Mouse (Mus musculus): ENCODE measurements around the gene Lst1. TPM values are rescaled to one million over a fixed set of nuclear protein-coding genes. Genes with fewer than 3 reads are reported as not detected.
A peak's percentile ranks its signal among the peaks of the same experiment; 100 is the strongest.

The Lst1 gene
- polyA plus RNA-seq, 1 experiment from 2014 or later: 12.9 TPM

GRCm38 (mm10) chr17:35164218-35164567 lies 24.0 kb downstream of the Lst1 start:
- Histone ChIP-seq H3K36me3 (ENCODE audit: control insufficient read depth, insufficient read depth) (peaks cover 31% of the 10 kb centered on the region), H3K4me1 (replicated peaks; ENCODE audit: control insufficient read depth, insufficient read depth, low read length) (peaks cover 4% of the 10 kb centered on the region; the same call in 1 of the 2 replicates), H3K27ac (ENCODE audit: low read depth, low read length) (peak overlapping the region; percentile 96), H3K27me3 (replicated peaks; ENCODE audit: control insufficient read depth, insufficient read depth, low read length) (no peaks in the 10 kb centered on the region), H3K9me3 (ENCODE audit: control insufficient read depth) (no peaks in the 10 kb centered on the region), H3K4me3 (ENCODE audit: low read depth, low read length) (peak overlapping the region; percentile 94), H3K4me2 (replicated peaks; ENCODE audit: low read depth) (peak overlapping the region; percentile 82), H3K9ac (ENCODE audit: low read depth, low read length) (peak overlapping the region; percentile 98)
- WGBS: 1% methylated on average over 24 of the region's 28 CpGs
- ATAC-seq: no peak
- no peak for TF ChIP-seq CTCF (IDR thresholded peaks at IDR 0.05; ENCODE audit: low read depth)

GRCm38 (mm10) chr17:35163326-35164081 lies 24.7 kb downstream of the Lst1 start:
- ATAC-seq: no peak
- Histone ChIP-seq H3K9ac (ENCODE audit: low read depth, low read length) (peak overlapping the region; percentile 98), H3K4me1 (replicated peaks; ENCODE audit: control insufficient read depth, insufficient read depth, low read length) (peaks cover 4% of the 10 kb centered on the region; the same call in 1 of the 2 replicates), H3K4me3 (ENCODE audit: low read depth, low read length) (peak overlapping the region; percentile 94), H3K36me3 (ENCODE audit: control insufficient read depth, insufficient read depth) (peaks cover 38% of the 10 kb centered on the region), H3K27ac (ENCODE audit: low read depth, low read length) (peak overlapping the region; percentile 96), H3K4me2 (replicated peaks; ENCODE audit: low read depth) (peak overlapping the region; percentile 82), H3K27me3 (replicated peaks; ENCODE audit: control insufficient read depth, insufficient read depth, low read length) (no peaks in the 10 kb centered on the region), H3K9me3 (ENCODE audit: control insufficient read depth) (no peaks in the 10 kb centered on the region)
- no peak for TF ChIP-seq CTCF (IDR thresholded peaks at IDR 0.05; ENCODE audit: low read depth)
- WGBS: 5% methylated on average over 8 of the region's 8 CpGs

- Histone ChIP-seq H3K9ac (ENCODE audit: low read depth, low read length) (peak overlapping the region; percentile 98), H3K27me3 (replicated peaks; ENCODE audit: control insufficient read depth, insufficient read depth, low read length) (no peaks in the 10 kb centered on the region), H3K4me1 (replicated peaks; ENCODE audit: control insufficient read depth, insufficient read depth, low read length) (peaks cover 4% of the 10 kb centered on the region; the same call in 1 of the 2 replicates), H3K36me3 (ENCODE audit: control insufficient read depth, insufficient read depth) (peaks cover 45% of the 10 kb centered on the region), H3K27ac (ENCODE audit: low read depth, low read length) (no peak overlapping the region), H3K9me3 (ENCODE audit: control insufficient read depth) (no peaks in the 10 kb centered on the region), H3K4me2 (replicated peaks; ENCODE audit: low read depth) (peak overlapping the region; percentile 82), H3K4me3 (ENCODE audit: low read depth, low read length) (peak overlapping the region; percentile 94)
- 11% methylated on average over 12 of the region's 12 CpGs for WGBS
- no peak for ATAC-seq
- TF ChIP-seq CTCF (IDR thresholded peaks at IDR 0.05; ENCODE audit: low read depth): no peak
These were observed 25.5 kb downstream of the Lst1 start for GRCm38 (mm10) chr17:35162730-35163129.

- Histone ChIP-seq H3K4me1 (replicated peaks; ENCODE audit: control insufficient read depth, insufficient read depth, low read length) (peaks cover 4% of the 10 kb centered on the region; the same call in 1 of the 2 replicates), H3K4me2 (replicated peaks; ENCODE audit: low read depth) (peak overlapping the region; percentile 82; the same call in 1 of the 2 replicates), H3K4me3 (ENCODE audit: low read depth, low read length) (peak overlapping the region; percentile 94; the same call in 1 of the 2 replicates), H3K27ac (ENCODE audit: low read depth, low read length) (no peak overlapping the region), H3K9ac (ENCODE audit: low read depth, low read length) (no peak overlapping the region), H3K36me3 (ENCODE audit: control insufficient read depth, insufficient read depth) (peaks cover 51% of the 10 kb centered on the region), H3K27me3 (replicated peaks; ENCODE audit: control insufficient read depth, insufficient read depth, low read length) (no peaks in the 10 kb centered on the region), H3K9me3 (ENCODE audit: control insufficient read depth) (no peaks in the 10 kb centered on the region)
- no peak for TF ChIP-seq CTCF (IDR thresholded peaks at IDR 0.05; ENCODE audit: low read depth)
- WGBS: 66% methylated on average over 14 of the region's 14 CpGs
- no peak for ATAC-seq
These were observed 26.1 kb downstream of the Lst1 start for GRCm38 (mm10) chr17:35162121-35162520.

GRCm38 (mm10) chr17:35161421-35161820 lies 26.8 kb downstream of the Lst1 start:
- Histone ChIP-seq H3K4me2 (replicated peaks; ENCODE audit: low read depth) (no peak overlapping the region), H3K9me3 (ENCODE audit: control insufficient read depth) (no peaks in the 10 kb centered on the region), H3K27ac (ENCODE audit: low read depth, low read length) (no peak overlapping the region), H3K4me1 (replicated peaks; ENCODE audit: control insufficient read depth, insufficient read depth, low read length) (peaks cover 4% of the 10 kb centered on the region; the same call in 1 of the 2 replicates), H3K4me3 (ENCODE audit: low read depth, low read length) (no peak overlapping the region), H3K36me3 (ENCODE audit: control insufficient read depth, insufficient read depth) (peaks cover 58% of the 10 kb centered on the region), H3K9ac (ENCODE audit: low read depth, low read length) (no peak overlapping the region), H3K27me3 (replicated peaks; ENCODE audit: control insufficient read depth, insufficient read depth, low read length) (no peaks in the 10 kb centered on the region)
- 77% methylated on average over 11 of the region's 11 CpGs for WGBS
- ATAC-seq: no peak
- TF ChIP-seq CTCF (IDR thresholded peaks at IDR 0.05; ENCODE audit: low read depth): no peak

- Histone ChIP-seq H3K27me3 (replicated peaks; ENCODE audit: control insufficient read depth, insufficient read depth, low read length) (no peaks in the 10 kb centered on the region), H3K4me2 (replicated peaks; ENCODE audit: low read depth) (no peak overlapping the region), H3K27ac (ENCODE audit: low read depth, low read length) (no peak overlapping the region), H3K9ac (ENCODE audit: low read depth, low read length) (no peak overlapping the region), H3K9me3 (ENCODE audit: control insufficient read depth) (no peaks in the 10 kb centered on the region), H3K4me3 (ENCODE audit: low read depth, low read length) (no peak overlapping the region), H3K36me3 (ENCODE audit: control insufficient read depth, insufficient read depth) (peaks cover 76% of the 10 kb centered on the region), H3K4me1 (replicated peaks; ENCODE audit: control insufficient read depth, insufficient read depth, low read length) (peaks cover 4% of the 10 kb centered on the region; the same call in 1 of the 2 replicates)
- no peak for TF ChIP-seq CTCF (IDR thresholded peaks at IDR 0.05; ENCODE audit: low read depth)
- no peak for ATAC-seq
- WGBS: 90% methylated on average over 7 of the region's 7 CpGs
These were observed 28.6 kb downstream of the Lst1 start for GRCm38 (mm10) chr17:35159638-35160037.

Data from intestine, postnatal 0 days (tissue).